Mouse (Mus musculus): Measurements from ENCODE around the gene Dennd5a. TPM values are rescaled to one million over a fixed set of nuclear protein-coding genes. Genes with fewer than 3 reads are reported as not detected.

Gene Dennd5a
- 100 to 1,000 TPM in 1 of 2 experiments, 10 to 100 TPM in 1; 97.8 to 136 TPM for total RNA-seq (2023)

DNA sequence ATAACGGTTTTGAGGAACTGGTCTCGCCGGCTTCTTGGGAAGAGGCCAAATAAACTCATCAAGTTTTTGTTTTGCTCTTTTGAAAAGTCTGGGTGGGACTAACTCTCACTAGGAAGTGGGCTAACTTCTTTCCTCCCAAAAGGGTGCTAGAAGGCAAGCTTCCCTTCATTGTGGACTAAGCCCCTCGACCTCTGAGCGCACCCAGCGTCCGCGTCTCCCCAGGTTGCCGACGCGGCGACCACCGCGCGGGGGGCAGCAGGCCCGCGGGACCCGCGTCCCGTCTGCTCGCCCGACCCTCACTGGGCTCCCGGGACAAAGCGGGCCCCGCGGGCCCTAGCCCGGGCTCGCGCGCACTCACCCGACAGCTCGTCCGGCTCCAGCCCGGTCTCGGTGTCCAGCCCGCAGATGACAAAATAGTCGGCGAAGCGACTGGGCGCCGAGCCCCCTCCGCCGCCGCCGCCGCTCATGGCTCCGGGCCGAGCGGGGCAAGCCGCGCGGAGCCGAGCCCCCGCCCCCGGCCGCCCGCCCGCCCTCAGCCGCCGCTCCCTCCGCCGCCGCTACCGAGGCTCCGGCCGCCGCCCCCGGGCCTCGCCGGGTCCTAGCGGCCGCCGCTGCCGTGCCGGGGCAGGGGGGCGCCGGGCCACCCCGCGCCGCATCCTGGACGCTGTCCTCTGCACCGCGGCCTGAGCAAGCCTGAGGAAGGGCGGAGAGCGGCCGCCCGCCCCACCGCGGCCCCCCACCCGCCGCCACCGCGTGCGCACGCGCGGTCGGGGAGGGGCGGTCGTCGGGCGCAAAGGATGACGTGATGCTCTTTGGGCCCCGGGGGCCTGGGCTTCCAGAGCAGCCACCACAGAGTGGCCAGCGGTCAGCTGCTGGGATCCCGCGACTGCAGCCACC lies at the start of gene Dennd5a:
Gene Dennd5a, minus strand, starts transcription at position 755 of the 897 bp plus-strand sequence.

DNA sequence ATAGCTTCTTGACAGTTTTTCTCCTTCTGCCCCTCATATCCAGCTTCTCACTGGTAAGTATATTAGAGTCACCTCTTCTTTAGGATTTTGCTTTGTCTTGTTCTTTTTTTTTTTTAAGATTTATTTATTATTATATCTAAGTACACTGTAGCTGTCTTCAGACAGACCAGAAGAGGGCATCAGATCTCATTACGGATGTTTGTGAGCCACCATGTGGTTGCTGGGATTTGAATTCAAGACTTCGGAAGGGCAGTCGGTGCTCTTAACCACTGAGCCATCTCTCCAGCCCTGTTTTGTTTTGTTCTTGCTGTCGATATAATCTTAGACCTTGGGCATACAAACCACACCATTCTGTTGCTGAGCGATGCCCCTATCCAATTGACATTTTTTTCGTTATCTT lies 26.5 kb upstream of the Dennd5a start, which contains the start of gene Tmem41b:
Gene Tmem41b, minus strand, starts transcription at position 155 of the 400 bp plus-strand sequence.

DNA sequence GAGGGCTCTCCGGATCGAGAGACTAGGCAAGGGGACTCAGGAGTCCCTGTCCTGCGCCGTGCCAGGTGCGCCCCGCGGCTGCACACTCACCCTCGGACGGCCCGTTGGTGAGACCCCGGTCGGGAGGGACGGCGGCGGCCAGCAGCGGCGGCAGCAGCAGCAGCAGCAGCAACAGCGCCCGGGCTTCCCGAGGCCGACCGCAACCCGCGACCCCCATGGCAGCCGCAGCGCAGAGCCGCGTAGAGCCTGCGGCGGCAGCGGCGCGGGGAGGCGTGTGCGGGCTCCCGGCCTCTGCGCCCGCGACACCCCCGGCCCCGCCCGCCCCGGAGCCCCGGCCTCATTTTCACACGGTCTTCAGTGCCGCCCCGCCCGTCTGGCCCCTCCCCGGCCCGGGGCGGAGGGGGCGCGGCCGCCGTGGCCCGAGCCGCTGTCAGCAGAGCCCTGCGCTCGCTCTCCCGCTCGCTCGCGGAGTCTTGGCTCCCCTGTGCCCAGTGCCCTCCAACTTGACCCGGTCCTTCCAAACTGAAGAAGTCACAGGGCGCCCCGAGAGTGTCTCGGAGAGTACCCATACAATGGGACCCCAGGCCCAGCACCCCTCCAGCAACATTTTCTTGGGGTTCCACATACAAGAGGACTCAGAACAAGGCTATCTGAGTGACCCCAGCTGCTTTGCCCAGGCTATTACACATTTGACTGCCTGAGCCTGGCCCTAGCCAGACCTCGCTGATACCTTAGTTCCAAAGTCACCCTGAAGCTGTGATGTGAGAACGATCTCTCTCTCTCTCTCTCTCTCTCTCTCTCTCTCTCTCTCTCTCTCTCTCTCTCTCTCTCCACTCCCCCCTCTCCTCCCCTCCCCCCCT lies 94.7 kb downstream of the Dennd5a start, which contains the start of gene Scube2:
Gene Scube2, minus strand, starts transcription at position 310 of the 860 bp plus-strand sequence.

Other genes starting within 250 kb of the Dennd5a start
- not detected for gene BC051019, start 236.6 kb downstream of the Dennd5a start, total RNA-seq (2023)
- gene Ascl3, start 228.7 kb downstream of the Dennd5a start, total RNA-seq (2023) = not detected
- gene Tmem9b, start 207.6 kb downstream of the Dennd5a start, total RNA-seq (2023) = 10 to 100 TPM; 27.8 to 28.2 TPM
- not detected for gene Nrip3, start 178.4 kb downstream of the Dennd5a start, total RNA-seq (2023)
- gene Scube2, start 94.8 kb downstream of the Dennd5a start, total RNA-seq (2023) = not detected
- gene Tmem41b, start 26.5 kb upstream of the Dennd5a start, total RNA-seq (2023) = 10 to 100 TPM; 51.9 to 59.6 TPM
- gene Ipo7, start 57.8 kb upstream of the Dennd5a start, total RNA-seq (2023) = 10 to 100 TPM; 68.1 to 82.2 TPM
- gene Zfp143, start 100.7 kb upstream of the Dennd5a start, total RNA-seq (2023) = 10 to 100 TPM; 36.1 to 39.3 TPM
- 1 to 10 TPM; 4.6 to 5.4 TPM for gene Wee1, start 161.6 kb upstream of the Dennd5a start, total RNA-seq (2023)